Mouse (Mus musculus) kidney, adult 8-10 months (tissue): ENCODE measurements at regions not wholly inside any gene's neighbourhood (a gene's known extent, or its start where the extent isn't known, plus 50 kb on each side); places are given as distances from the start of the nearest gene placed in this dataset.

Experiments
- DNase-seq, 2 experiments: peaks; one replicate each; pipeline ENCODE4 v3.0.0; 2022

- DNase-seq: no peak
Measured at GRCm38 (mm10) chr2:137969156-137969555, 287.2 kb upstream of the Btbd3 start.

- no peak for DNase-seq
Measured at GRCm38 (mm10) chr2:137966460-137967076, 289.8 kb upstream of the Btbd3 start.

GRCm38 (mm10) chr2:137954830-137955229 lies 301.5 kb upstream of the Btbd3 start:
- no peak for DNase-seq

GRCm38 (mm10) chr2:137953144-137953543 lies 303.2 kb upstream of the Btbd3 start:
- DNase-seq: no peak

- DNase-seq: no peak
Measured at GRCm38 (mm10) chr2:137951942-137952341, 304.4 kb upstream of the Btbd3 start.

- DNase-seq: no peak
Measured at GRCm38 (mm10) chr2:137950931-137951330, 305.4 kb upstream of the Btbd3 start.

- DNase-seq: peak; percentile 51 to 79
Measured at GRCm38 (mm10) chr2:137942753-137943152, 313.6 kb upstream of the Btbd3 start.

- DNase-seq: no peak
Measured at GRCm38 (mm10) chr2:137939591-137939990, 316.8 kb upstream of the Btbd3 start.

GRCm38 (mm10) chr2:137938831-137939480 lies 317.4 kb upstream of the Btbd3 start:
- no peak for DNase-seq

- no peak for DNase-seq
Measured at GRCm38 (mm10) chr2:137936613-137937012, 319.8 kb upstream of the Btbd3 start.

- DNase-seq: no peak
Measured at GRCm38 (mm10) chr2:137932931-137933330, 323.4 kb upstream of the Btbd3 start.

GRCm38 (mm10) chr2:137932488-137932887 lies 323.9 kb upstream of the Btbd3 start:
- no peak for DNase-seq

GRCm38 (mm10) chr2:137925488-137925887 lies 330.9 kb upstream of the Btbd3 start:
- DNase-seq: no peak

GRCm38 (mm10) chr2:137924576-137924975 lies 331.8 kb upstream of the Btbd3 start:
- no peak for DNase-seq

GRCm38 (mm10) chr2:137898425-137898824 lies 357.9 kb upstream of the Btbd3 start:
- DNase-seq: no peak

- DNase-seq: no peak
Measured at GRCm38 (mm10) chr2:137880211-137881031, 375.9 kb upstream of the Btbd3 start.

- DNase-seq: no peak
Measured at GRCm38 (mm10) chr2:137869676-137870075, 386.7 kb upstream of the Btbd3 start.

GRCm38 (mm10) chr2:137854494-137854893 lies 401.9 kb upstream of the Btbd3 start:
- no peak for DNase-seq

- DNase-seq: no peak
Measured at GRCm38 (mm10) chr2:137853399-137854259, 402.7 kb upstream of the Btbd3 start.

GRCm38 (mm10) chr2:137847901-137848300 lies 408.5 kb upstream of the Btbd3 start:
- DNase-seq: no peak

GRCm38 (mm10) chr2:137827814-137828374 lies 428.5 kb upstream of the Btbd3 start:
- no peak for DNase-seq

GRCm38 (mm10) chr2:137821344-137821916 lies 434.9 kb upstream of the Btbd3 start:
- no peak for DNase-seq
